Mouse (Mus musculus) ES-Bruce4 (cell line): ENCODE data around the gene Nsun7. TPM values are rescaled to one million over a fixed set of nuclear protein-coding genes. Genes with fewer than 3 reads are reported as not detected.
"Not testable (repeated sequence)": the region's sequence is repeated elsewhere in the genome, so short reads cannot be mapped to it uniquely, and the experiment has no call there.

Experiments used
- H3K27ac ChIP-seq: 2 replicates; pipeline ENCODE4 v1.5.1; 2012; ENCODE audit warnings: low read length, inconsistent platforms; ENCODE audit not compliant: insufficient read depth
- H3K27me3 ChIP-seq: 2 replicates; pipeline ENCODE4 v1.6.1; 2012; ENCODE audit warnings: mild to moderate bottlenecking, low read length, inconsistent platforms; ENCODE audit not compliant: control insufficient read depth, poor library complexity, insufficient read depth, severe bottlenecking
- H3K36me3 ChIP-seq: 2 replicates; pipeline ENCODE4 v1.6.1; 2012; ENCODE audit warnings: inconsistent platforms, mild to moderate bottlenecking, low read length, moderate library complexity; ENCODE audit not compliant: control insufficient read depth, poor library complexity, insufficient read depth, severe bottlenecking
- H3K4me1 ChIP-seq: one replicate; pipeline ENCODE4 v1.8.1; 2011; ENCODE audit warnings: low read length; ENCODE audit not compliant: control insufficient read depth, insufficient read depth
- H3K4me3 ChIP-seq: 2 replicates; pipeline ENCODE4 v1.5.1; 2011; ENCODE audit warnings: low read depth, mild to moderate bottlenecking, low read length
- H3K9ac ChIP-seq: 2 replicates; pipeline ENCODE4 v1.6.1; 2012; ENCODE audit warnings: low read depth, mild to moderate bottlenecking, inconsistent platforms; ENCODE audit not compliant: poor library complexity, severe bottlenecking
- H3K9me3 ChIP-seq: replicated peaks from 2 replicates; pipeline ENCODE4 v1.6.1; 2012; ENCODE audit warnings: mild to moderate bottlenecking, low read length, inconsistent platforms; ENCODE audit not compliant: control insufficient read depth, poor library complexity, insufficient read depth, severe bottlenecking
- CTCF ChIP-seq: IDR thresholded peaks from one replicate; pipeline ENCODE4 v1.8.1; 2011; ENCODE audit warnings: low read depth, low read length
- EP300 ChIP-seq: IDR thresholded peaks from 2 replicates; pipeline ENCODE4 v1.6.1; 2011; ENCODE audit warnings: low read depth, low read length; ENCODE audit not compliant: insufficient read depth
- POLR2A ChIP-seq: IDR thresholded peaks from one replicate; pipeline ENCODE4 v1.8.1; 2011; ENCODE audit warnings: low read length; ENCODE audit not compliant: insufficient read depth
- polyA plus RNA-seq: library from polyadenylated mRNA; stranded (reverse); fragments of >200 nt; gene quantifications from 2 replicates; pipeline ENCODE4 v1.2.4, GENCODE M21; 2011; ENCODE audit warnings: low read depth; ENCODE audit not compliant: missing spikeins, insufficient read depth, insufficient read length

Gene Nsun7
- polyA plus RNA-seq, 1 experiment = 0.94 TPM

GRCm38 (mm10) chr5:66245958-66246497 lies 13.7 kb upstream of the Nsun7 start:
- Histone ChIP-seq H3K9ac (no peak overlapping the region), H3K9me3 (no peaks in the 10 kb centered on the region), H3K4me1 (no peaks in the 10 kb centered on the region), H3K4me3 (no peak overlapping the region), H3K27ac (no peak overlapping the region), H3K36me3 (no peaks in the 10 kb centered on the region), H3K27me3 (no peaks in the 10 kb centered on the region)
- TF ChIP-seq EP300 (no peak), POLR2A (no peak), CTCF (no peak)

- TF ChIP-seq CTCF (no peak), POLR2A (no peak), EP300 (no peak)
- Histone ChIP-seq H3K4me3 (no peak overlapping the region), H3K27ac (no peak overlapping the region), H3K27me3 (no peaks in the 10 kb centered on the region), H3K4me1 (no peaks in the 10 kb centered on the region), H3K36me3 (no peaks in the 10 kb centered on the region), H3K9ac (no peak overlapping the region), H3K9me3 (no peaks in the 10 kb centered on the region)
Observed at GRCm38 (mm10) chr5:66253219-66253618, 6.5 kb upstream of the Nsun7 start.

- no peak overlapping the region for H3K4me3 ChIP-seq
- no peaks in the 10 kb centered on the region for H3K27me3 ChIP-seq
- no peaks in the 10 kb centered on the region for H3K4me1 ChIP-seq
- H3K9ac ChIP-seq = no peak overlapping the region
- H3K36me3 ChIP-seq = no peaks in the 10 kb centered on the region
- TF ChIP-seq POLR2A = no peak
- no peak for TF ChIP-seq CTCF
- no peak for TF ChIP-seq EP300
- no peak overlapping the region for H3K27ac ChIP-seq
- no peaks in the 10 kb centered on the region for H3K9me3 ChIP-seq
Observed at GRCm38 (mm10) chr5:66255044-66255443, 4.7 kb upstream of the Nsun7 start.

- no peak overlapping the region for H3K4me3 ChIP-seq
- TF ChIP-seq EP300 = no peak
- no peak for TF ChIP-seq CTCF
- TF ChIP-seq POLR2A = no peak
- no peak overlapping the region for H3K27ac ChIP-seq
- H3K9ac ChIP-seq = no peak overlapping the region
- no peaks in the 10 kb centered on the region for H3K27me3 ChIP-seq
- H3K9me3 ChIP-seq = no peaks in the 10 kb centered on the region
- H3K4me1 ChIP-seq = no peaks in the 10 kb centered on the region
- no peaks in the 10 kb centered on the region for H3K36me3 ChIP-seq
Observed at GRCm38 (mm10) chr5:66259000-66259399, 697 bp upstream of the Nsun7 start.

- H3K27ac ChIP-seq, H3K36me3 ChIP-seq, H3K4me1 ChIP-seq, H3K27me3 ChIP-seq, H3K9me3 ChIP-seq: not testable (repeated sequence)
- Histone ChIP-seq H3K9ac (peak overlapping the region; percentile 66; the same call in 1 of the 2 replicates), H3K4me3 (peak overlapping the region; percentile 92)
Observed at GRCm38 (mm10) chr5:66259431-66259755, 304 bp upstream of the Nsun7 start.

- H3K4me3 ChIP-seq = no peak overlapping the region
- H3K36me3 ChIP-seq = no peaks in the 10 kb centered on the region
- H3K27ac ChIP-seq = no peak overlapping the region
- TF ChIP-seq POLR2A = no peak
- no peak for TF ChIP-seq CTCF
- no peaks in the 10 kb centered on the region for H3K9me3 ChIP-seq
- H3K27me3 ChIP-seq = no peaks in the 10 kb centered on the region
- no peaks in the 10 kb centered on the region for H3K4me1 ChIP-seq
- H3K9ac ChIP-seq = no peak overlapping the region
Observed at GRCm38 (mm10) chr5:66262475-66262874, 2.8 kb downstream of the Nsun7 start.
